Mouse (Mus musculus) neutrophil, adult 5-6 weeks (primary cell): ENCODE data around the gene Tnf. TPM values are rescaled to one million over a fixed set of nuclear protein-coding genes. Genes with fewer than 3 reads are reported as not detected.

Experiments used
- ATAC-seq: fragments of 151-379, 151-347 bp; 2 replicates; pipeline ENCODE4 v1.8.0; 2017; ENCODE audit warnings: mild to moderate bottlenecking, moderate TSS enrichment; ENCODE audit not compliant: insufficient number of reproducible peaks, poor library complexity, low FRiP score, severe bottlenecking; ENCODE audit errors: extremely low read depth
- total RNA-seq: library from RNA; stranded (forward); fragments of 200-1000 nt; gene quantifications from 2 replicates; pipeline ENCODE4 v1.2.3, GENCODE M21; 2017

Gene Tnf
- total RNA-seq, 1 experiment from 2014 or later, result 16.4 TPM

DNA sequence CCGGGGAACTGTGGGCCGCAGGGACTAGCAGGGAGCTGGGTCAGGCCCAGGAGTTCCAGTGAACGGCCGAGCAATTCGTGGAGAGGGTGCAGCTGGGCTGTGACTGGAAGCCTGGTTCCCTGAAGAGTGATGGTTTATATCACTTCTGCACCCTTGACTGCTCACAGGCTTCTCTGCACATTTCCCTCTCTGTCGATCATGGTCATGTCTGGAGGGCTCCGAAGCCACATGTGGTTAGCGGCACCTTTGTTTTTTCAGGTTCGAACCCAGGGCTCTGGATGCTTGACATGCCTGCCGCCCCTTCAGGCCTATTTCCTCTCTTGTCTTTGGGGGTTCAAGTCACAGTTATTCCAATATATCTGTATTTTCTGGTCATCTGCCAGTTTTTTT lies 3.6 kb upstream of the Tnf start:
- ATAC-seq, result no peak

DNA sequence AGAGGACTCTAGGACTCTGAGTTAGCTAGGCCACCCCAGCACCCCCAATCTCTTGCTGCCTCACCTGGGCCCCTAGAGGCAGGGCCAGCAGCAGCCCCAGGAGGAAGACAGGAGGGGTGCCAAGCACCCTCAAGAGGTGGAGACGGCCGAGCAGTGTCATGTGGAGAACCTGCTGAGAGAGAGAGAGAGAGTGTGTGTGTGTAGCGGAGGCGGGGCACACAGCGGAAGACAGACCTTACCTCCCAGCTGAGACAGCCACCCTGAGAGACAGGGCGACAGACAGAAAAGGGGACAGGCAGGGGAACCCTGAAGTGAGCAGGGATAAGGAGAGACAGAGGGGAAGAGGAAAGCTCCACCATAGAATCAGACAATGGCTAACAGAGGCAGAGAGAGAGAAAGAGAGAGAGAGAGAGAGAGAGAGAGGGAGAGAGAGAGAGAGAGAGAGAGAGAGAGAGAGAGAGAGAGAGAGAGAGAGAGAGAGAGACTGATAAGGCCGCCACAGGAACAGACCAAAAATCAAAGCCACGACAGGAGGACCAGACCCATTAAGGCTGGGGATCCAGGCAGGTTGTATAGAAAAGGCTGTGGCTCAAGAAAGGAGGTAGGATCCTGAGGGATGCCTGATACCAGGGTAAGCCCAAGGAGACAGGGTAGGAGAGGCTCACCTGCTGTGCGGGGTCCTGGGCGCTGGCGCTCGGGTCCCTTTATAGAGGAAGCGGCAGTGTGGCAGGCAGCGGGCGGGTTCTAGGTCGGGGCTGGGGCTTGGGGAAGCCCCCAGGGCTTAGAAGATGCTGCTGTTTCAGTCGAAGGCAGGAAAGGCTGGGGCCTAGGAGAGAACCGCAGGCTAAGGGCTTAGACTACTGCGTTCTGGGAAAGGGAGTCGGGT lies 2.9 kb upstream of the Tnf start, which contains the start of gene Lta:
Gene Lta (minus strand): TSS at position 858 of the 886 bp plus-strand sequence.
- peak; percentile 64 for ATAC-seq

DNA sequence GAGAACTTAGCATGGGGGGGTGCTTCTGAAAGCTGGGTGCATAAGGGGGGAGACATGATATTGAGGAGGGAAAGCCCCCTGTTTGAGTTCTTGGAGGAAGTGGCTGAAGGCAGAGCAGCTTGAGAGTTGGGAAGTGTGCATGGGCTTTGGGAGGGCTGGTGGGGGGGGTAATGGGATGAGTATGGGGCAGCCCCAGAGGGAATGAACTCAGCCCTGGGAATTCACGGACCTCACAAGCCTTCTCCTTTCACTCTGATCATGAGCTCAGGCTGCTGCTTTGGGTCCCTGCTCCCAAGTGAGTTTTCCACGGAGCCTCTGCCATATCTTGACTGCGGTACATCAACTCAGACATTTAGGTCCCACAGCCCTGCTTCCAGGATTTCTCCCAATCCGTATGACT lies 635 bp upstream of the Tnf start:
- no peak for ATAC-seq

DNA sequence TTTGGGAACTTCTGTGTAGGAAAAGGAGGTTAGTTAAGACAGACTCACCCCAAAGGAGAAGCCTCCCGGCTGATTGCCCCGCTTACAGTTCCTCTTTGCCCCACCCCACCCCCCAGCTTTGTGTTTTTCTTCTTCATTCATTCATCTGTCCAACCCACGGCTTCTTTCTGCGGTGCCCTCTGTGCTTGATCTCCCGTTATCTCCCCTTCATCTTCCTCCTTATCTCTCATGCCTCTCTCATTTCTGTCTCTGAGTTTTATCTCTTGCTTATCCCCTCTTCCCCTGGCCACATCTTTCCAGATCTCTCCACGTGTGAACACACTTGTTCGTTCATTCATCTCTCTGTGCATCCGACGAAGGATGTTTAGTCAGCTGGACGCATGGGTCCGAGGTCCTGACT lies 679 bp downstream of the Tnf start:
- ATAC-seq, result no peak

DNA sequence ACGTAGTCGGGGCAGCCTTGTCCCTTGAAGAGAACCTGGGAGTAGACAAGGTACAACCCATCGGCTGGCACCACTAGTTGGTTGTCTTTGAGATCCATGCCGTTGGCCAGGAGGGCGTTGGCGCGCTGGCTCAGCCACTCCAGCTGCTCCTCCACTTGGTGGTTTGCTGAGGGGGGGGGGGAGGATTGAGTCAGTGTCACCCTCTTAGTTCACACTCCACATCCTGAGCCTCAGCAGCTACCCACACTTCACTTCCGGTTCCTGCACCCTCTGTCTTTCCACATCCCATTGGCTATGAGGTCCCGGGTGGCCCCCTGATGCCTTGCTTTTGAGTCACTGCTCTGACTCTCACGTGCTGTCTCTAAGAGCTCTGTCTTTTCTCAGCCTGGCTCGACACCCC lies 1.4 kb downstream of the Tnf start:
- peak; percentile 67 for ATAC-seq

DNA sequence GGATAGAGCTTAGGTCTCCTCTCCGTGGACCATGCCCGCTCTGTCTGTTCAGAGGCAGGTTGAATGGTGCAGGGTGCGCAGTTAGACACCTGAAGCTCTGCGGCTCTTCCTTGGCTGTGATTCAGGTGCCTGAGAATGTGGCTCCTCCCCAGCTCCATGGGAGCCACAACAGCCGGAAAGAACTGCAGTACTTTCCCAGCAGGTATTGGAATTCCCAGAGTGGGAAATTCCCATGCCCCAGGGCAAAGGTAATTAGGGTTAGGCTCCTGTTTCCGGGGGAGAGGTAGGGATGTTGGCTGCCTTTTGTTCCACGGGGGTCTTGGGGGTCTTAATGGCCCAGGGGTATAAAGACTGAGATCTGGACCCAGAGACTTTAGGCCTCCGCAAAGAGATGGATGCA lies 2.9 kb downstream of the Tnf start:
- ATAC-seq, result no peak

DNA sequence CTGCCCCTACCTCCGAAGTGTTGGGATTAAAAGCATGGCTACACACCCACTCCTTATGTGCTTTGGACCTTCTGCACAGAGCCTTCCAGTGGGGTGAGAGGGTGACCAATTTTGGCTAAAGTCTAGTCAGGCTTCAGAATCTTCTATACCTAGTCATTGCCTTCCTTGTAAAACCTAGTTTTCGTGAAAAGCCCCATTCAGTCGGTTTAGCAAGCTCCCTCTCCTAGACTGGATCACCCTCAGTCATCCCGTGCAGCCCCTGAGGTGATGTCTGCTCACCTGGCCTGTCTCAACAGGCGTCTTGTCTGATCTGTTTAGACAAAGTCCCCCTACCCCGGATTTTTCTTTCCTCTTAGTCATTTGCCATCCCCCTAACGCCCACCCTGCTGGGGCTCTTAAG lies 3.8 kb downstream of the Tnf start:
- ATAC-seq, result no peak

DNA sequence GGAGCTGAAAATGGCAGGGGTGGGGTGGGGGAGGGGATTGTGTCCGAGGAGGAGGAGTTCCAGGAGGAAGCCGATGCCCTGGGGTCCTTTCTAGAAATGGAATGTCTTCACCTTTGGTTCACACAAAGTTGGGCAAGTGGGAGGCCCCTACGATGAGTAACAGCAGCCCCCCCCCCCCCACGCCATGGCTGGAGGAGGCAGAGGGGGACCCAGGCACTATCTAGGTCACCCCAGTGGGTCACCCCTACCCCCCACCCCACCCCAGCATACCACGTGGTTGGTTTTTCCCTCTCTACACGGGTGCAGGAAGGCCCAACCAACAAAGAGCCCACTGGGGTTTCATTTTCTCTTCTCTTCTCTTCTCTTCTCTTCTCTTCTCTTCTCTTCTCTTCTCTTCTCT lies 4.7 kb downstream of the Tnf start:
- no peak for ATAC-seq

DNA sequence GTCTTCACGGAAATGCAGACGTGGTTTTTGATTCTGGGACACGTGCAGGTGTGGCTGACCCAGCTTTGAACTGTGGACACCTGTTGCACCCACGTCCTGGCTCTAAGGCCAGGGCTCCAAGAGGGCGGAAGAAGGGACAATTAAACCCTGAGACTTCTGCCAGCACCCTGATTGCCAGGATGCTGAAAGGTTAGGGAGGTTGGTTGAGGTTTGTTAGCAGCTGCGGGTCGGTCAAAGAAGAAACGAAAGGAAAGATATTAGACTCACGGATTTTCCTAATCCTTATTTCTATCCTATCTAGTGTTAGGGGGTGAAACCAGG lies 5.5 kb downstream of the Tnf start:
- ATAC-seq, result no peak

DNA sequence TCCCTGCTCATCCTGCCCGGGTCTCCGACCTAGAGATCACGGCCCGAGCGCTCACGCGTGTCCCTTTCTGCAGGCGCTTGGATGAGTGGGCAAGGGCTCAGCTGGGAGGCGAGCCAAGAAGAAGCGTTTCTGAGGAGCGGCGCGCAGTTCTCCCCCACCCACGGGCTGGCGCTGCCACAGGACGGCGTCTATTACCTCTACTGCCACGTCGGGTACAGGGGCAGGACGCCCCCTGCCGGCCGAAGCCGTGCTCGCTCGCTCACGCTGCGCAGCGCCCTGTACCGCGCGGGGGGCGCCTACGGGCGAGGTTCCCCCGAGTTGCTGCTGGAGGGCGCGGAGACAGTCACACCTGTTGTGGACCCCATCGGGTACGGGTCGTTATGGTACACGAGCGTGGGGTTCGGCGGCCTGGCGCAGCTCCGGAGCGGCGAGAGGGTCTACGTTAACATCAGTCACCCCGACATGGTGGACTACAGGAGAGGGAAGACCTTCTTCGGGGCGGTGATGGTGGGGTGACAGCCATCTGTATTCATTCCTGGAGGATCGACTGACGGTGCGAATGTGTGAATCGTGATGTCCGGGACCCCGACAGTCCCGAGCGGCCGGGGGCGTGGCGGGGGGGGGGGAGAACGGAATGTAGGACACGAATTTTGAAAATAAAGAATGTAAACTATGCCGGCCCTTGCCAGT lies 6.0 kb downstream of the Tnf start:
- ATAC-seq, result peak; percentile 63

DNA sequence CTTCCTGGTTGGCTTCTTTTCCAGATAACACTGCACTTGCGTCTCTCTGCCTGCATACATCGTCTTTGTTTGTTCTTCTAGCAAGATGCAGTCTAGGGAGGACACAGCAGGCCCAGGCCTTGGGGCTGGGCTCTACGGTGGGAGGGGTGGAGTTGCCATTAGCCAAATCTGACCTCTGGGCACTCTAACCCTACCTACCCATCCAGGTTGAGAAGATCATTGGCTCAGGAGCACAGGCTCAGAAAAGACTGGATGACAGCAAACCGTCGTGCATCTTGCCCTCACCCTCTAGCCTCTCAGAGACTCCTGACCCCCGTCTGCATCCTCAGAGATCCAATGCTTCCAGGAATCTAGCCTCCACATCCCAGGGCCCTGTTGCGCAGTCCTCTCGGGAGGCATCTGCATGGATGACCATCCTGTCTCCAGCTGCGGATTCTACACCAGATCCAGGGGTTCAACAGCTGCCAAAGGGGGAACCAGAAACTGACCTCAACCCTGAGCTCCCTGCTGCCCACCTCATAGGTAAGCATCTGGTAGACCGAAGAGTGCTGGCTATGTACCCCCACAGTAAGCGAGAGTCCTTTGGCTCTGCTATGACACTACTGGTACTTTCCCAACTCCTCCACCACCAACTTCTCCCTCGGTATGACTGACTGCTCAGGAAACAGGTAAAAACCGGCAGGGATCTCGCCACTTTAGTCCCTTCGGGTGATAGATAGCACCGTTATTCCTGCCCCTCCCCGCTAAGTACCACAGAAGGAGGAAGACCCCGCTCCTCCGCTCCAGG lies 6.8 kb downstream of the Tnf start:
- no peak for ATAC-seq

DNA sequence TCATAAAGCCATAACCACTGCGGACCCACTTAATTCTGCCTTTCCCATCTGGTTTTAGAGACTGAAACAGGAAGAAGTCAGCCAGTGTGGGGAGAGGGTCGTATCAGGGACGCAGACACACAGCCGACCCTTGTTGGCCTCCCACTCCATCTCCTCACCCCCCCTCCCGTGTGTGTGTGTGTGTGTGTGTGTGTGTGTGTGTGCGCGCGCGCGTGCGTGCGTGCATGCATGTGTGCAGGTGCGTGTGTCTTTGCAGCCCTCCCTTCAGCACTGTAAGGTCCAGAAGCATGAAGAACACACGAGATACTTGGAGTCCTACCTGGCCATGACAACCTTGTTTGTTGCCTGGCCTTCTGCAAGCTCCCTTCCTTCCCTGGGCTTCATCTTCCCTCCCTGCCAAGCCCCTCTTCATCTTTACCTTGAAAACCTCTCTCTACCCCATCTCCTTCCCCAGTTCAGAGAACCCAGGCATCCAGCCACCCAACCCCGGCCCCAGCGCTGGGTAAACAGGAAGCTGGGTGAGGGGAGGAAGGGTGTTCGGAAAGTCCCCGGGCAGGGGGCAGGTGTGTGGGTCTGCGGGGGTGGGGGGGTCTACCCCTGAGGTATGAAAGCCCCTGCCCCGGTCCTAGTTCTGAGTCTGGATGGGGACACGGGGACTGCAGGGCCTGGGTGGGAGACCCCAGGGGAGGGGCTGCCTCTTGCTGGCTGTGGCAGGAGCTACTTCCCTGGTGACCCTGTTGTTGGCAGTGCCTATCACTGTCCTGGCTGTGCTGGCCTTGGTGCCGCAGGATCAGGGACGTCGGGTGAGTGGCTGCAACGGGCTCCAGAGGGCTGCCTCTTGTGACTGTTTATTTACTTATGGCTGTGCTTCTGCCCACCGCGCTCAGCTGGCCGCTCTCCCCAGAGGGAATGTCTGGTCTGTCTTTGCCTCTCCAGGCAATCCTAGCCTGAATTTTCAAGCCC lies 7.6 kb downstream of the Tnf start, which contains the start of gene Ltb:
Gene Ltb (plus strand): TSS at position 559 of the 963 bp plus-strand sequence.
- ATAC-seq, result peak; percentile 40

DNA sequence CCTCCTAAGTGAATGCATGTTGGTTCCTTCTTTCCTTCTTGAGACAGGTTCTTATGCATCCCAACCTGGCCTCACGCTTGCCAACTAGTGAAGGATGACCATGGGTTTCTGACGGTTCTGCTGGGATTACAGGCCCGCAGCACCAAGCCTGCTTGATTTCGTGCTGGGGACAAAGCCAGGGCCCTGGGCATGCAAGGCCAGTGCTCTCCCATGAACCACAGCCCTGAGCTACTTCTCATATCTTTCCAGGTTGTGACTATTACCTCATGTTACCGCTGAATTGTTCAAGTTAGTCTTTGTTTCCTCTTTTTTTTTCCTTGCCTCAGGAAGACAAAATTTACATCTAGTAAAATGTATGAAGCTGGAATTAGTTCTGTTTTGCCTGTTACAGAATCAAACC lies 8.9 kb downstream of the Tnf start:
- ATAC-seq, result no peak

DNA sequence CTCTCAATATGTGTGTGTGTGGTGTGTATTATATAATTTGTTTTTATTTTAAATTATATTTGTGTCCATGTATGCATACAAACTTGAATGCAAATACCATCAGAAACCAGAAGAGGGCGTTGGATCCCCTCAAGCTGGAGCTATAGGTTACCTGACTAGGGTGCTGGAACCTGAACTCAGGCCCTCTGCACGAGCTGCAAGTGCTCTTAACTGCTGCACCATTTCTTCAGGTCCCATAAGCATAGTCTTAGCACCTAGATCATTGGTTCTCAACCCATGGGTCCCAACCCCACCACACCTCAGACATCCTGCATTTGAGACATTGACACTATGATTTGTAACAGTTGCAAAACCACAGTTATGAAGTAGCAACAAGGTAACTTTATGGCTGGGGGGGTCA lies 10.1 kb downstream of the Tnf start:
- ATAC-seq, result no peak

DNA sequence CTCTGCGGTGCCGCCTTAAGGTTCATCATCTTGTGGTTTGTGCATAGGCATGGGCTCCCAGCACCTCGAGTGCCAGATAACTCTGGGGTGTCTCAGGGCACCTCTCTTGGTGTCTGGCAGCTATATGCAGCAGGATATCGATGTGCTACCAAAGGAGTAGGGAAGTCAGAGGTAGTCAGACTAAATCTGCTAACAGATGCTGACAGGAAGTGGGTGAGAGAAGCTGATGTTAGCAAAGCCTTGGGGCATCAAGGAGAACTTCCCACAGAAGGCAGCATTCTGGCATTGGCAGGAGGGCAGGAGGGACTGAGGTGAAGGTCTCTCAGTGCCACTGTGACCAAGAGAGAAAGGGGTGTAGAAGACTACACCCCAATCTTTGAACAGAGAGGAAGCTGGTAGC lies 11.7 kb downstream of the Tnf start:
- ATAC-seq, result no peak

DNA sequence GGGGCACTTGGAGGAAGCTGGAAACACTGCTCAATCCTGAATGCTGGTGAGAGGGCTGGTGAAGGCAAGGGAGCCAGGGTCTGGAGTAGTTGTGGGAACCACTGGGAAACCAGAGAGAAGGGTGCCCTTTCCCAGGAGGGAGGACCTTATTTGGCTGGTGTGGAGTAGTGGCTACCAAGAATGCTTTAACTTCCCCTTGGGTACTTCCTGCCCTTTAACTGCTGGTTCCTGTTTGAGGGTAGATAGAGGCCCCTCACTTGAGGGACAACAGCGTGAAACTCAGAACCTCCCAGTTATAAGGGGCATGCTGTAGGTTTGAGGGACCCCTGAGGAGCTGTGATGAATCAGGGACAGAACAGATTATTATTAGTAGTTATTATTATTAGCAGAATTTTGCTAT lies 12.6 kb downstream of the Tnf start:
- no peak for ATAC-seq

DNA sequence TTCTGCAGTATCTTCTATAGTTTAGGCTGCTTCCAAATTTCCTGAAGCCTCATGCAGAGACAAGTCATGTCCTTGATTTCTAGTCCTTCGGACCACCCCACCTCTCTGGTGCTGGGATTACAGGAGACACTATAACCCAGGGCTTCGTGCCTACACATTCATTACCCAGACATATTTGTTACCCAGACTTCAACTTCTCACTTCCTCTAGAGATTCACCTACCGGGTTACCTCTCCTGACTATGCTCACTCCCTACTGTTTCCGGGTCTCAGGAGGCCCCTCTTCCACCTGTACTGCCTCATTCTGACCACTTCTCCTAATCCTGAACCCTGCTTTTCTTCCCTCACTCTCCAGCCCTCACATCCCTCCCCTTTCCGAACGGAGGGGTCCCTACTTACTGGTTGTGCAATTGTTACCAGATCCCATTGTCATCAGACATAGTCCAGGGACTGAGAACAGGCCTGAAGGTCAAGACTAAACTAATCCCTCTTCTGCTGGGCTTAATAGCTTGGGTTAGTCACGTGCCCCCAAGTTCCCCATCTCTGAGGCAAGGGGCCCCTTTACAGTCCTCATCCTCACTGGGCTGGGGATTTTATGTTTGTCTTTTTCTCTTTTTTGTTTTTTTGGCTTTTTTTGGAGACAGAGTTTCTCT lies 13.7 kb downstream of the Tnf start, which contains the start of gene Lst1:
Gene Lst1 (minus strand): TSS at position 481 of the 652 bp plus-strand sequence.
- no peak for ATAC-seq

DNA sequence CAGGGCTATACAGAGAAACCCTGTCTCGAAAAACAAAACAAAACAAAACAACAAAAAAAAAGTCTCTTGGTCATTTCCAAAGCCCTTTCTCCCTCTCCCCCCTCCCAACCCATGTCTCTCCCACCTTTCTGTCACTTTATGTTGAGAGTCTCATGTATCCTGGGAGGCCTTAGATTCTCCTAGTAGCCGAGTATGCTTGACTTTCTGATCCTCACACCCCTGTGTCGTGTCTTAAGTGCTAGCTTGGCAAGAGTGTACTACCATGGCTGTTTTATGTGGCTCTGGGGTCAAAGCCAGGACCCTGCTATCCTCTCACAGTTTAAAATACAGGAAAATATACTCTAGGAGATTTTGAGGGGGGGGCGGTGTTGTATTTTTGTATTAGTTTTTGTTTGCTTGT lies 14.5 kb downstream of the Tnf start:
- no peak for ATAC-seq
